ENCODE assay signal across 19 mouse cellular contexts in the genomic region with DNA sequence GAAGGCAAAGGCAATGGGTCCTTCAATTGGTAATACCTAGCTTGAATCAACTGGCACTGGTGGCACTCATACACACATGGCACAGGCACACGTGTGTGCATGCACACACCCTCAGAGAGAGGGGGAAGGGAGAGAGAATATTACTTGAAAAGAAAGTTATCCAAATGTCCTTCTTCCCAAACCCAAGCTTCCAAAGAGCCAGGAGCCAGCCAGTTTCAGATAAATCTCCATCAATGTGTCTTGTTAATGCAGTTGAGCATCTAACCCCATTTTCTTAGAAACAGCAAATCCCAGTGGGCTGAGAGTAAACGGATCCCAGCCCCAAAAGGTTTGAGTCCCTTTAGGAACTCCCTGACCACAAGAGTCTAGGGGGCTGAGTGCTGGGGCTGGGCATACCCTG.
"Had no signal": no experiment of that assay in that cellular context is flagged by ENCODE, and none has a peak within 500 bp of the region (broad histone marks: within the 10 kb centered on the region; RNA-seq: fewer than 3 reads in every experiment).

No protein-coding gene starts in this region.

- H3K36me3 ChIP-seq: kidney, embryonic 15.5 days; liver, embryonic 13.5 days; midbrain, embryonic 12.5 days; midbrain, embryonic 15.5 days; neural tube, embryonic 12.5 days; neural tube, embryonic 15.5 days had no signal

- H3K4me2 ChIP-seq: kidney, embryonic 15.5 days; liver, embryonic 13.5 days; lung, embryonic 14.5 days; midbrain, embryonic 12.5 days; midbrain, embryonic 15.5 days; neural tube, embryonic 12.5 days; neural tube, embryonic 15.5 days had no signal

- DNase-seq: kidney, adult 11 months; kidney, adult 8-10 months; kidney, postnatal 10 days; kidney, postnatal 36 days; layer of hippocampus, postnatal 36 days; liver, embryonic 13.5 days; lung, embryonic 14.5 days; right cerebral cortex, adult 18-20 months; right cerebral cortex, postnatal 14 days; right cerebral cortex, postnatal 4 days; thymus, postnatal 25 days had no signal

- H3K9me3 ChIP-seq: kidney, embryonic 15.5 days; liver, embryonic 13.5 days; megakaryocyte, embryonic 14.5 days; midbrain, embryonic 12.5 days; midbrain, embryonic 15.5 days; neural tube, embryonic 12.5 days; neural tube, embryonic 15.5 days had no signal

- H3K27me3 ChIP-seq: kidney, embryonic 15.5 days; liver, embryonic 13.5 days; megakaryocyte, embryonic 14.5 days; midbrain, embryonic 12.5 days; midbrain, embryonic 15.5 days; neural tube, embryonic 12.5 days; neural tube, embryonic 15.5 days had no signal

- H3K27ac ChIP-seq: left cerebral cortex, adult 2 months; liver, embryonic 13.5 days; midbrain, embryonic 12.5 days; midbrain, embryonic 15.5 days; neural tube, embryonic 12.5 days; neural tube, embryonic 15.5 days had no signal

- H3K4me1 ChIP-seq: midbrain, embryonic 12.5 days; midbrain, embryonic 15.5 days; neural tube, embryonic 12.5 days; neural tube, embryonic 15.5 days had no signal

- H3K4me3 ChIP-seq: kidney, embryonic 15.5 days; left cerebral cortex, adult 2 months; liver, embryonic 13.5 days; megakaryocyte, embryonic 14.5 days; midbrain, embryonic 12.5 days; midbrain, embryonic 15.5 days; neural tube, embryonic 12.5 days; neural tube, embryonic 15.5 days had no signal

- H3K9ac ChIP-seq: kidney, embryonic 15.5 days; liver, embryonic 13.5 days; lung, embryonic 14.5 days; midbrain, embryonic 12.5 days; midbrain, embryonic 15.5 days; neural tube, embryonic 12.5 days; neural tube, embryonic 15.5 days had no signal

- ATAC-seq: lung, postnatal 0 days; midbrain, embryonic 15.5 days had no signal
